14 mouse cellular contexts compared by ENCODE assay signal in the genomic region with DNA sequence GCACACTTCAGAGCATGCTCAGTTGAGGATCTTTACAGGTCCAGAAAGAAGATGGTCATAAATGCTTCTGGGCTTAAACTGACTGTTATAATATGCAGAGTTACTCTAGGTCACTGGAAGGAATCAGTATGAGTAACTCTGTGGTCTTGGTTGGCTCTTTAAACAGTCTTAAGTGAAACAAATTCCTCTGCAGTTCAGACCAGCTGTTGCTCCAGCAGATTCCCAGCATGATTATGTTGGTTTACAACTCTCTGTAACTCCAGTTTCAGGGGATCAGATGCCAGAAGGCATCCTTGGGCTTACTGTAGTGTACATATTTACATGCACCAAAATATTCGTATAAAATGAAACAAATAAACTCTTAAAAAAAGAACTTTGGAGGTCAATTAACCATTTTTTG.
"Had no signal": no experiment of that assay in that cellular context is flagged by ENCODE, and none has a peak within 500 bp of the region (broad histone marks: within the 10 kb centered on the region; RNA-seq: fewer than 3 reads in every experiment).

No protein-coding gene starts in this region.

- H3K4me2 ChIP-seq: liver, embryonic 12.5 days; liver, embryonic 15.5 days; midbrain, embryonic 13.5 days had no signal

- H3K9me3 ChIP-seq: liver, embryonic 12.5 days; liver, embryonic 15.5 days; midbrain, embryonic 10.5 days; midbrain, embryonic 13.5 days had no signal

- H3K27ac ChIP-seq: layer of hippocampus, adult 2 months; liver, embryonic 12.5 days; liver, embryonic 15.5 days; macrophage; midbrain, embryonic 10.5 days; midbrain, embryonic 13.5 days had no signal

- ATAC-seq: liver, embryonic 12.5 days; midbrain, embryonic 13.5 days; midbrain, embryonic 16.5 days had no signal

- H3K4me1 ChIP-seq: liver, embryonic 12.5 days; liver, embryonic 15.5 days; midbrain, embryonic 10.5 days; midbrain, embryonic 13.5 days had no signal

- DNase-seq: kidney, adult 18-20 months; kidney, adult 9 months; kidney, postnatal 25 days; layer of hippocampus, adult 9-11 months; liver; lung, adult 18-20 months; thymus, postnatal 25 days had no signal

- H3K36me3 ChIP-seq: liver, embryonic 12.5 days; liver, embryonic 15.5 days; midbrain, embryonic 10.5 days; midbrain, embryonic 13.5 days had no signal

- H3K4me3 ChIP-seq: layer of hippocampus, adult 2 months; liver, embryonic 12.5 days; liver, embryonic 15.5 days; midbrain, embryonic 10.5 days; midbrain, embryonic 13.5 days had no signal

- H3K9ac ChIP-seq: liver, embryonic 12.5 days; liver, embryonic 15.5 days; midbrain, embryonic 13.5 days had no signal

- H3K27me3 ChIP-seq: liver, embryonic 12.5 days; liver, embryonic 15.5 days; midbrain, embryonic 13.5 days had no signal
